Mouse (Mus musculus) midbrain, postnatal 0 days (tissue): ENCODE measurements around the gene Ube4b. TPM values are rescaled to one million over a fixed set of nuclear protein-coding genes. Genes with fewer than 3 reads are reported as not detected.
"Not testable (repeated sequence)": the region's sequence is repeated elsewhere in the genome, so short reads cannot be mapped to it uniquely, and the experiment has no call there.

Source experiments
- ATAC-seq: fragments of 200-750 bp; cut with Nextera tagmentation; 2 replicates; pipeline ENCODE4 v1.8.0; 2017; ENCODE audit warnings: moderate number of reproducible peaks, mild to moderate bottlenecking, moderate TSS enrichment, moderate library complexity; ENCODE audit not compliant: low FRiP score
- DNase-seq: peaks from one replicate; pipeline ENCODE4 v3.0.0-alpha.2; 2015; ENCODE audit warnings: low spot score
- H3K27ac ChIP-seq: fragments of 300-500 bp; sonication (generic); 2 replicates; pipeline ENCODE4 v1.5.1; 2014; ENCODE audit warnings: low read depth, mild to moderate bottlenecking, low read length, mixed read lengths
- H3K27me3 ChIP-seq: fragments of 300-500 bp; sonication (generic); 2 replicates; pipeline ENCODE4 v1.6.1; 2014; ENCODE audit warnings: low read length, control low read depth, mixed read lengths; ENCODE audit not compliant: insufficient read depth
- H3K36me3 ChIP-seq: fragments of 300-500 bp; sonication (generic); 2 replicates; pipeline ENCODE4 v1.6.1; 2014; ENCODE audit warnings: low read length, control low read depth, mixed read lengths; ENCODE audit not compliant: insufficient read depth
- H3K4me1 ChIP-seq: fragments of 300-500 bp; sonication (generic); 2 replicates; pipeline ENCODE4 v1.6.1; 2014; ENCODE audit warnings: mild to moderate bottlenecking, control low read depth, antibody characterized with exemption, low read length, mixed read lengths; ENCODE audit not compliant: insufficient read depth
- H3K4me2 ChIP-seq: fragments of 300-500 bp; sonication (generic); 2 replicates; pipeline ENCODE4 v1.6.1; 2014; ENCODE audit warnings: low read depth, mild to moderate bottlenecking, low read length, mixed read lengths; ENCODE audit not compliant: poor library complexity, severe bottlenecking
- H3K4me3 ChIP-seq: fragments of 300-500 bp; sonication (generic); 2 replicates; pipeline ENCODE4 v1.5.1; 2014; ENCODE audit warnings: low read depth, mild to moderate bottlenecking, low read length, moderate library complexity
- H3K9ac ChIP-seq: fragments of 300-500 bp; sonication (generic); replicated peaks from 2 replicates; pipeline ENCODE4 v1.6.1; 2014; ENCODE audit warnings: mild to moderate bottlenecking, low read length, moderate library complexity, mixed read lengths; ENCODE audit not compliant: poor library complexity, severe bottlenecking
- H3K9me3 ChIP-seq: fragments of 300-500 bp; sonication (generic); 2 replicates; pipeline ENCODE4 v1.6.1; 2016; ENCODE audit warnings: low read length, control low read depth
- CTCF ChIP-seq: IDR thresholded peaks from 2 replicates; pipeline ENCODE4 v1.5.1; 2016; ENCODE audit warnings: antibody characterized with exemption, mild to moderate bottlenecking
- WGBS: fragments of 180-500 bp; shearing (Covaris S2); extraction: QIAGEN DNeasy Blood & Tissue Kit; methylation state at CpG from one replicate; pipeline ENCODE4 v1.1.7; 2014; 5-methylcytosine and 5-hydroxymethylcytosine counted together
- polyA plus RNA-seq: library from polyadenylated mRNA; unstranded; fragments of >200 nt; fragmentation: Nextera tagmentation; extraction: Ambion mirVana; gene quantifications from 2 replicates; pipeline ENCODE4 v1.2.1, GENCODE M21; 2015
- total RNA-seq: library from RNA; depleted of rRNA; stranded (reverse); fragments of >200 nt; gene quantifications from 2 replicates; pipeline ENCODE4 v1.2.3, GENCODE M21; 2014

Ube4b gene
- total and polyA plus RNA-seq, 2 experiments from 2014 or later, result 51.9 to 94.4 TPM

DNA sequence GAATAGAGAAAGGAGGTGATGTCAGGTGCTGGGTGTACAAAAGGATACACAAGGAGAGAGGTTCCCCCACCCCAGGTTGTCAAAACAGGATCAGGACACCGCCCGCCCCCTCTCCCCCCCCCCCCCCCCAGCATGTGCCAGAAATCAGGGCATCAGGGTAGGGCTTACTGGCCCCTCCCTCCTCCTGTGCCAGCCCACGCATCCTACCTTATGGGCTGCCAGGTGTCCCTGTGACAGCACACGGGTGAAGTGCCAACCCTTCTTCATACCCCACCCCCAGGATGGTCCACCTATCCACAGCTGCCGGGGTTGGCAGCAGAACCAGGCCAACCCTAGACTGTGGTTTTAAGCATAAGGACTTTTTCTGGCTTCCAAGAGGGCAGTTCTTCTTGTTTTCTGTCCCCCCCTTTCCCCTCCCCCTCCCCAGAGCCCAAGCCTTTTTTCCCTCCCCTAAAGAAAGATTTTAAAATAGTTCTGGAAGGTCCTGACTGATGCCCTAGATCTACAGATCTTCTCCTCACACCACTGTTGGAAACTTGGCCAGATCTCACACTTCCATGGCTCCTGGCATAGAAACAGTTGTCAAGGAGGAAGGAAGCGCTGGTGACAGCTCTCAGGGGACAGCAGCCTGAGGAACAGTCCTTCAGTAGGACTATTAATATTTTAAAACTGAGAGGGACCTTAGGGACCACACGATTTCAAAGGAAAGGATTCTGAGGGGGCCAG, 35.2 kb upstream of the Ube4b start:
- Histone ChIP-seq H3K4me1 (no peaks in the 10 kb centered on the region), H3K4me2 (no peak overlapping the region), H3K9me3 (no peaks in the 10 kb centered on the region), H3K9ac (no peak overlapping the region), H3K36me3 (no peaks in the 10 kb centered on the region), H3K27ac (no peak overlapping the region), H3K27me3 (no peaks in the 10 kb centered on the region), H3K4me3 (no peak overlapping the region)
- ATAC-seq (no peak), DNase-seq (no peak)
- no peak for TF ChIP-seq CTCF
- 66% methylated on average over 7 of the region's 7 CpGs for WGBS

DNA sequence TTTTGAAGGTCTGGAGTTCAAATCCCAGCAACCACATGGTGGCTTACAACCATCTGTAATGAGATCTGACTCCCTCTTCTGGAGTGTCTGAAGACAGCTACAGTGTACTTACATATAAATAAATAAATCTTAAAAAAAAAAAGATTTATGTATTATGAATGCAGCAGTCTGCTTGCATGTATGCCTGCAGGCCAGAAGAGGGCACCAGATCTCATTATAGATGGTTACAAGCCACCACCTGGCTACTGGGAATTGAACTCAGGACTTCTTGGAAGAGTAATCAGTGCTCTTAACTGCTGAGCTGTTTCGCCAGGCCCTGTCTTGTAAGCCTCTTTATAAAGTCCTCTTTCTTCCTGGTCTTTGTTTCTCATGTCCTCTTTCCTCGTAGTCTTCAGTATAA, 33.9 kb upstream of the Ube4b start:
- not testable (repeated sequence) for ATAC-seq, H3K9me3 ChIP-seq, H3K27me3 ChIP-seq, H3K9ac ChIP-seq, H3K36me3 ChIP-seq, H3K4me3 ChIP-seq, H3K4me1 ChIP-seq, H3K4me2 ChIP-seq, DNase-seq, H3K27ac ChIP-seq
- WGBS, result 84% methylated on average over 2 of the region's 2 CpGs
- TF ChIP-seq CTCF, result peak; percentile 39

DNA sequence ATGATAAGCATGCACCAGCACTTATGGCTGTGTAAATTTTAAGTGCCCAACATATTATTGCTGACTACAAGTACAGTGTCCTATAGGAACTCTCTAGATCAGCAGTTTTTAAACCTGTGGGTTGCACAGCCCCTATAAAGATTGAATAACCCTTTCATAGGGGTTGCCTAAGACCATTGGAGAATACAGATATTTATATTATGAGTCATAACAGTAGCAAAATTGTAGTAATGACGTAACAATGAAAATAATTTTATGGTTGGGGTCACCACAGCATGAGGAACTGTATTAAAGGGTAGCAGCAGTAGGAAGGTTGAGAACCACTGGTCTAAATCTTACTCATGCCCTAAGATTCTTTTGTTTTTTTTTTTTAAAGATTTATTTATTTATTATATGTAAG, 32.9 kb upstream of the Ube4b start:
- Histone ChIP-seq H3K4me2 (no peak overlapping the region), H3K4me3 (no peak overlapping the region), H3K9me3 (no peaks in the 10 kb centered on the region), H3K4me1 (no peaks in the 10 kb centered on the region), H3K27me3 (no peaks in the 10 kb centered on the region), H3K27ac (no peak overlapping the region), H3K36me3 (no peaks in the 10 kb centered on the region), H3K9ac (no peak overlapping the region)
- no peak for TF ChIP-seq CTCF
- no peak for DNase-seq
- WGBS, result 82% methylated on average over 1 of the region's 1 CpGs
- no peak for ATAC-seq

DNA sequence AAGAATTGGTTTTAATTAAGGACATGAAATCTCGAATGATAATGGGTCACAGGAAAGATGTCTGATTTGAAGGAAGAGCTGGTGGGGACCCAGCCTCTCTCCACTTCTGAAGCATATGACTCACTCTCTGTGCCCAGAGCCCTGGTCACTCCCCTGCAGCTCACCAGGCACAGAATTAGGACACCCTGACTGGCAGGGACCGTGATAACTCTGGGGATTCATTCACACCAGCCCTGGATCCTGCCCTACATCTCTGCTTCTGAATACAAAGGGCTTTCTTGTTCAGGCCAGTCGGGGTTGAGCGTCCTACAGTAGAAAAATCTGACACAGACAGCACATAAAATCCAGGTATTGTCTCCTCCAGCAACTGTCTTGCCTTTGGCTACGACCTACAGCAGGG, 32.0 kb upstream of the Ube4b start:
- ATAC-seq (no peak), DNase-seq (no peak)
- no peak overlapping the region for H3K9ac ChIP-seq
- no peak overlapping the region for H3K4me3 ChIP-seq
- WGBS, result 70% methylated on average over 5 of the region's 5 CpGs
- no peaks in the 10 kb centered on the region for H3K27me3 ChIP-seq
- no peaks in the 10 kb centered on the region for H3K9me3 ChIP-seq
- H3K4me2 ChIP-seq, result no peak overlapping the region
- no peak for TF ChIP-seq CTCF
- no peaks in the 10 kb centered on the region for H3K4me1 ChIP-seq
- H3K36me3 ChIP-seq, result no peaks in the 10 kb centered on the region
- no peak overlapping the region for H3K27ac ChIP-seq

DNA sequence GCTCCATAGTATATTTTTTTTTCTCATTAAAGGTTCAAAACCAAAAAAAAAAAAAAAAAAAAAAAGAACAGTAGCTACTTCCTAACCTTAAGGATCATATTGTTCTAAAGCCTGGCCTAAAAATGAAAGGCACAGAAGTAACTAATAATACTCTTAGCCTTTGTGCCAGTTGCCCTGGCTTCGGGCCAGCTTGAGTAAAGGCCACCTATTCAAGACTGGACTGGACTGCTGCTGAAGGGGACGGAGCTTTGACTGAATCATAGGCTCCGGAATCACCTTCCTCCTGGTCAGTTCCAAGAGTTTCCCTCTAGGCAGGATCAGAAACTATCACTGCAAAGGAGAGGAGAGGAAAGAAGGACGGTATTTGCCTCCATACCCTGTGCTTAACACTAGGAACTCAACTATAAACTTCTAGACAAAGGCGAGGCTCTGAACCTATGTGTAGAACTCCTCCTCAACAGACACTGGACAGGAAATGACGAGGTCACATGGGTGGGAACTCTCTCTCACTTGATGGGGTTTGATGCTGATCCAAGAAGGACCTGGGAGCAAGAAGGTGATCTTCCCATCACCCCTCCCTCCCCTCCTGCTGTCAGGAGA, 31.4 kb upstream of the Ube4b start:
- no peaks in the 10 kb centered on the region for H3K27me3 ChIP-seq
- 70% methylated on average over 6 of the region's 6 CpGs for WGBS
- H3K4me2 ChIP-seq, result no peak overlapping the region
- H3K27ac ChIP-seq, result no peak overlapping the region
- H3K9me3 ChIP-seq, result no peaks in the 10 kb centered on the region
- no peak overlapping the region for H3K4me3 ChIP-seq
- H3K9ac ChIP-seq, result no peak overlapping the region
- no peak for ATAC-seq
- no peak for DNase-seq
- H3K36me3 ChIP-seq, result no peaks in the 10 kb centered on the region
- no peaks in the 10 kb centered on the region for H3K4me1 ChIP-seq
- no peak for TF ChIP-seq CTCF

DNA sequence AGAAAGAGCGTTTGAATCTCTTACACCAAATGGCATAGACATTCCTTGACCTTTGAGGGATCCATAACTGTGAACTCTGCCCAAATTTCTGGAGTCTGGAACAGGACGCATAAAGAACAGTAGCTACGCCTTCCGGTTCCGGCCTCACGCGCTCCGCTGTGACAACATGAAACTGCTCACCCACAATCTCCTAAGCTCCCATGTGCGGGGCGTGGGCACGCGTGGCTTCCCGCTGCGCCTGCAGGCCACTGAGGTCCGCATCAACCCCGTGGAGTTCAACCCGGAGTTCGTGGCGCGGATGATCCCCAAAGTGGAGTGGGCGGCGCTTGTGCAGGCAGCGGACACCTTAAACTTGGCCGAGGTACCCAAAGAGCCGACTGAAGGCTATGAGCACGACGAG, 30.6 kb upstream of the Ube4b start:
- not testable (repeated sequence) for H3K27me3 ChIP-seq, H3K9me3 ChIP-seq, H3K36me3 ChIP-seq, H3K4me1 ChIP-seq, H3K9ac ChIP-seq, H3K4me3 ChIP-seq, H3K27ac ChIP-seq, ATAC-seq, DNase-seq, H3K4me2 ChIP-seq
- WGBS, result 88% methylated on average over 25 of the region's 27 CpGs
